Comparison of ENCODE assay signal across 7 mouse cellular contexts in the genomic region with DNA sequence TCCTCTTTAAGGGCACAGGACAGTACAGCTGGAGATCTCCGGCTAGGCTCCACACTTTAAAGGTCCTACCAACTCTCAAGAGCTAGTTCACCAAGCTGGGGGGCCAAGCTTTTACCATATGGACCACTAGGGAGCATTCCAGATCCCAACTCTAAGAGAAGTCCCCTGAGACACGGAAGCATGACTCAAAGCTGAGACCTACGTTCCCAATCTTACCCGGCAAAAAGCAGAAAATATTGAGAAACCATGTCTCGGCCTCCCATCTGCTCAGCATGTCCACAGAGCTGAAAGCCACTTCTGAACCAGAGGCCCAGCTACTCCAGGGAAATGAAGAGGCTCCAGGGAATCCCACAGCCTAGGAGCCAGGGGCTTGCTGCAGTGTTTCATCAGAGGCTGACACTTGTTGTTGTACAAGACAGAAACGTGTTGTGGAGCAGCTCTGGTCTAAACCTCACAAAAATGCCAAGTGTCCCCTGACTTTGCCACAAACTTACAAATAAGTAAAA.
"Had no signal": no experiment of that assay in that cellular context is flagged by ENCODE, and none has a peak within 500 bp of the region (broad histone marks: within the 10 kb centered on the region; RNA-seq: fewer than 3 reads in every experiment).

No protein-coding gene starts in this region.

- H3K4me3 ChIP-seq: limb, embryonic 13.5 days; midbrain, embryonic 15.5 days; neural tube, embryonic 12.5 days had no signal

- ATAC-seq: midbrain, embryonic 15.5 days had no signal

- H3K9ac ChIP-seq: limb, embryonic 13.5 days; liver, embryonic 14.5 days; midbrain, embryonic 15.5 days; neural tube, embryonic 12.5 days had no signal

- H3K4me2 ChIP-seq: midbrain, embryonic 15.5 days; neural tube, embryonic 12.5 days had no signal

- DNase-seq: kidney, adult 8-10 months; layer of hippocampus, adult 9-11 months; layer of hippocampus, postnatal 36 days had no signal

- H3K27ac ChIP-seq: limb, embryonic 13.5 days; liver, embryonic 14.5 days; midbrain, embryonic 15.5 days; neural tube, embryonic 12.5 days had no signal

- H3K9me3 ChIP-seq: limb, embryonic 13.5 days; midbrain, embryonic 15.5 days; neural tube, embryonic 12.5 days had no signal

- H3K27me3 ChIP-seq: limb, embryonic 13.5 days; midbrain, embryonic 15.5 days; neural tube, embryonic 12.5 days had no signal

- H3K4me1 ChIP-seq: midbrain, embryonic 15.5 days; neural tube, embryonic 12.5 days had no signal

- H3K36me3 ChIP-seq: limb, embryonic 13.5 days; midbrain, embryonic 15.5 days; neural tube, embryonic 12.5 days had no signal
